Mouse (Mus musculus) neural tube, embryonic 11.5 days (tissue): ENCODE results near the gene Apol9a. TPM values are rescaled to one million over a fixed set of nuclear protein-coding genes. Genes with fewer than 3 reads are reported as not detected.

Experiments used
- ATAC-seq: fragments of 200-750 bp; cut with Nextera tagmentation; 2 replicates; pipeline ENCODE4 v1.8.0; 2017; ENCODE audit warnings: moderate number of reproducible peaks, mild to moderate bottlenecking, moderate TSS enrichment, moderate library complexity; ENCODE audit not compliant: insufficient read depth, low FRiP score, low TSS enrichment
- DNase-seq: peaks from one replicate; pipeline ENCODE4 v3.0.0-alpha.2; 2015; ENCODE audit warnings: low spot score
- H3K27ac ChIP-seq: fragments of 300-500 bp; sonication (generic); 2 replicates; pipeline ENCODE4 v1.5.1; 2014; ENCODE audit warnings: low read depth, mild to moderate bottlenecking, low read length
- H3K27me3 ChIP-seq: fragments of 300-500 bp; sonication (generic); 2 replicates; pipeline ENCODE4 v1.6.1; 2014; ENCODE audit warnings: mild to moderate bottlenecking, low read length, mixed read lengths; ENCODE audit not compliant: control insufficient read depth, insufficient read depth
- H3K36me3 ChIP-seq: fragments of 300-500 bp; sonication (generic); 2 replicates; pipeline ENCODE4 v1.6.1; 2014; ENCODE audit warnings: mild to moderate bottlenecking, low read length, moderate library complexity, mixed read lengths; ENCODE audit not compliant: control insufficient read depth, insufficient read depth
- H3K4me1 ChIP-seq: fragments of 300-500 bp; sonication (generic); 2 replicates; pipeline ENCODE4 v1.6.1; 2014; ENCODE audit warnings: low read length, mixed read lengths; ENCODE audit not compliant: control insufficient read depth, insufficient read depth
- H3K4me2 ChIP-seq: fragments of 300-500 bp; sonication (generic); 2 replicates; pipeline ENCODE4 v1.6.1; 2014; ENCODE audit warnings: low read depth, mild to moderate bottlenecking, moderate library complexity
- H3K4me3 ChIP-seq: fragments of 300-500 bp; sonication (generic); 2 replicates; pipeline ENCODE4 v1.5.1; 2014; ENCODE audit warnings: low read depth, low read length
- H3K9ac ChIP-seq: fragments of 300-500 bp; sonication (generic); 2 replicates; pipeline ENCODE4 v1.6.1; 2014; ENCODE audit warnings: mild to moderate bottlenecking, low read length
- H3K9me3 ChIP-seq: fragments of 300-500 bp; sonication (generic); 2 replicates; pipeline ENCODE4 v1.6.1; 2016; ENCODE audit warnings: low read length; ENCODE audit not compliant: control insufficient read depth
- WGBS: fragments of 180-500 bp; shearing (Covaris S2); extraction: QIAGEN DNeasy Blood & Tissue Kit; methylation state at CpG from one replicate; pipeline ENCODE4 v1.1.7; 2014; 5-methylcytosine and 5-hydroxymethylcytosine counted together
- polyA plus RNA-seq: library from polyadenylated mRNA; unstranded; fragments of >200 nt; fragmentation: Nextera tagmentation; extraction: Ambion mirVana; gene quantifications from 2 replicates; pipeline ENCODE4 v1.2.1, GENCODE M21; 2014

The Apol9a gene
- polyA plus RNA-seq, 1 experiment from 2014 or later: not detected

DNA sequence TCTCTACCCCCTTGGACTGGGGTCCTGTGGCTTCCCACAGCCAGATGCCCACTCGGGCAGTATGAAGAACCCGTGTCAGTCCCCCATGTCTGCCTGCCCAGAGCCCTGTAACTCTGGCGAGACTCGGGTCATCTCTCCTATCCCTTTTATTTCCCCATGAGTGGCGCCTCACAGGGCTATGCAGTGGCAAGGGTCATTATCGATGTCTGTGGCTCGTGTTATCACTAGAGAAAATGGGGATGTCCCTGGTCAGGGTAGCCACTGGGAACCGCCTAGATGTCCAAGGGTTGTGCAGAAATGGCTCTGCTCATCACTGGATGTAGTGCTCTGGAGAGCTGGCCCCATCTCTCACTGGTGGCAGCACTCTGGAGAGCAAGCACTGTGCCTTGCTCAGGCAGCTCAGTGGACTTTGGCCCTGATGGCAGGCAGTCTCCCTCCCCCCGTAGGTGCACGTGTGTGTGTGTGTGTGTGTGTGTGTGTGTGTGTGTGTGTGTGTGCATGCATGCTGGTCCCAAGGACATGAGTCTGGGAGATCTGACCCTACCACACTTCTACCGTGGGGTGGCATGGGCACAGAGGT lies 28.6 kb downstream of the Apol9a start:
- Histone ChIP-seq H3K36me3 (no peaks in the 10 kb centered on the region), H3K4me3 (no peak overlapping the region), H3K27ac (no peak overlapping the region), H3K4me1 (no peaks in the 10 kb centered on the region), H3K27me3 (no peaks in the 10 kb centered on the region), H3K4me2 (no peak overlapping the region), H3K9ac (no peak overlapping the region), H3K9me3 (no peaks in the 10 kb centered on the region)
- DNase-seq (no peak), ATAC-seq (no peak)
- 82% methylated on average over 11 of the region's 11 CpGs for WGBS

DNA sequence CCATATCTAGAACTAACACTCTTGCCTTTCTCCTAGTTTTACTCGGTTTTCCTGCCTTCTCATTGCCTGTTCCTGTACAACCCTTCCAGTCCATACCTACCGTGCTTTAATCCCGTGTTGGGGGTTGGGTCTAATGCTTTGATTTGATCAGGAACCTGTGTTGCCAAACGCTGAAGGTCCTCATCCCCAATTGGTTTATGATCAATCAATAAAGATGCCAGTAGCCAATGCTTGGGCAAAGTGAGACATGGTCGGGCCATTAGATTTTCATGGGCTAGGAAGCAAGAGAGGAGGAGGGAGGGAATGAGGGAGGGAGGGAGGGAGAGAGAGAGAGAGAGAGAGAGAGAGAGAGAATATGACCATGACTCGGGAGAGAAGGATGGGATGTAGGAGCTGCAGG lies 29.5 kb downstream of the Apol9a start:
- Histone ChIP-seq H3K27ac (no peak overlapping the region), H3K4me2 (no peak overlapping the region), H3K4me1 (no peaks in the 10 kb centered on the region), H3K27me3 (no peaks in the 10 kb centered on the region), H3K9ac (no peak overlapping the region), H3K9me3 (no peaks in the 10 kb centered on the region), H3K4me3 (no peak overlapping the region), H3K36me3 (no peaks in the 10 kb centered on the region)
- WGBS: 77% methylated on average over 6 of the region's 6 CpGs
- no peak for DNase-seq
- no peak for ATAC-seq

GRCm38 (mm10) chr15:77379921-77380320 lies 31.0 kb downstream of the Apol9a start:
- Histone ChIP-seq H3K9ac (no peak overlapping the region), H3K9me3 (no peaks in the 10 kb centered on the region), H3K36me3 (no peaks in the 10 kb centered on the region), H3K4me1 (no peaks in the 10 kb centered on the region), H3K4me3 (no peak overlapping the region), H3K4me2 (no peak overlapping the region), H3K27me3 (no peaks in the 10 kb centered on the region), H3K27ac (no peak overlapping the region)
- WGBS: 52% methylated on average over 4 of the region's 4 CpGs
- ATAC-seq: no peak
- no peak for DNase-seq

DNA sequence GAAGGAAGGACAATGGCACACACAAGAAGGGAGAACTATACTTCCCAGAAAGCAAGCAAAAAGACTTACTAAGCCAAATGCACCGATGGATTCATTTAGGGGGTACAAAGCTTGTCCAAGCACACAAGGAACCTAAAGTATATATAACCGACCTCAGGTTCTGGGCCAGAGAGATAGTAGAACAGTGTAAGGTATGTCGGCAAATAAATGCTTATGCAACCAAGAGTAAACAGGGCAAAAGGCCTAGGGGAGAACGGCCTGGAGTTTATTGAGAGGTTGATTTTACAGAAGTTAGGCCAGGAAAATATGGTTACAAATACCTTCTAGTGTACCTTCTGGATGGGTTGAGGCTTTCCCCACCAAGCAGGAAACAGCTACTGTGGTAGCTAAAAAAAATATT lies 33.5 kb downstream of the Apol9a start:
- Histone ChIP-seq H3K27ac (no peak overlapping the region), H3K4me3 (no peak overlapping the region), H3K4me2 (no peak overlapping the region), H3K9ac (no peak overlapping the region), H3K4me1 (no peaks in the 10 kb centered on the region), H3K9me3 (no peaks in the 10 kb centered on the region), H3K27me3 (no peaks in the 10 kb centered on the region), H3K36me3 (no peaks in the 10 kb centered on the region)
- no peak for ATAC-seq
- WGBS: 94% methylated on average over 4 of the region's 4 CpGs
- DNase-seq: no peak

- no peaks in the 10 kb centered on the region for H3K27me3 ChIP-seq
- H3K27ac ChIP-seq: no peak overlapping the region
- no peaks in the 10 kb centered on the region for H3K4me1 ChIP-seq
- H3K4me3 ChIP-seq: no peak overlapping the region
- WGBS: 84% methylated on average over 7 of the region's 7 CpGs
- no peaks in the 10 kb centered on the region for H3K36me3 ChIP-seq
- H3K4me2 ChIP-seq: no peak overlapping the region
- no peak for ATAC-seq
- no peaks in the 10 kb centered on the region for H3K9me3 ChIP-seq
- no peak for DNase-seq
- no peak overlapping the region for H3K9ac ChIP-seq
Measured at GRCm38 (mm10) chr15:77376920-77377319, 34.0 kb downstream of the Apol9a start.

DNA sequence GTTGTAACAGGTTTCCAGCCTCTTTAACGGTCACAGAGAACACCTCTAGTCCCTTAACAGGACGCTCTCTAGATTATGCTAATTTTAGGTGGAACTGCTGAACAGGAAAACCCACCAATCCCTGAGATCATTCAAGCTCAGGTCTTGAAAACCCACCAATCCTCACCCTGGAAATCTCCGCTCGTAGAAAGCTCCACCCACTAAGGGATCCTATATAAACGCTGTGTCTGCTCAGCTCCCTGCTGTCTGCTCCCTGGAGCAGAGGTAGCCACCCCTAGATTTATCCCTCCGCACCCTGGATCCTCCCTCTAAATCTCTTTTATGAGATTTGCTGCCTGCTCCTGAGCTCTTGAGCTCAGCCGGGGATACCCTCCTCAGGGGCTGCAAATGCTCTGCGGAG lies 40.3 kb downstream of the Apol9a start:
- no peak for DNase-seq
- H3K4me3 ChIP-seq: no peak overlapping the region
- 87% methylated on average over 8 of the region's 8 CpGs for WGBS

GRCm38 (mm10) chr15:77369981-77370380 lies 41.0 kb downstream of the Apol9a start:
- no peak for ATAC-seq

More for the DNA sequence above, 40.3 kb downstream of the Apol9a start:
- Histone ChIP-seq H3K4me1 (peaks cover 13% of the 10 kb centered on the region), H3K27me3 (no peaks in the 10 kb centered on the region), H3K27ac (no peak overlapping the region), H3K36me3 (no peaks in the 10 kb centered on the region), H3K9me3 (no peaks in the 10 kb centered on the region), H3K9ac (no peak overlapping the region; the same call in 1 of the 2 replicates), H3K4me2 (no peak overlapping the region)
- ATAC-seq: no peak

GRCm38 (mm10) chr15:77368818-77369320 lies 42.1 kb downstream of the Apol9a start:
- WGBS: 89% methylated on average over 12 of the region's 12 CpGs
- Histone ChIP-seq H3K4me3 (no peak overlapping the region), H3K27me3 (no peaks in the 10 kb centered on the region), H3K27ac (no peak overlapping the region), H3K9me3 (no peaks in the 10 kb centered on the region), H3K4me2 (no peak overlapping the region), H3K36me3 (no peaks in the 10 kb centered on the region), H3K4me1 (peaks cover 13% of the 10 kb centered on the region), H3K9ac (no peak overlapping the region)
- ATAC-seq: no peak
- no peak for DNase-seq

More at GRCm38 (mm10) chr15:77369981-77370380, 41.0 kb downstream of the Apol9a start:
- H3K9ac ChIP-seq: no peak overlapping the region
- H3K4me2 ChIP-seq: no peak overlapping the region
- peaks cover 13% of the 10 kb centered on the region for H3K4me1 ChIP-seq
- 92% methylated on average over 21 of the region's 21 CpGs for WGBS
- no peaks in the 10 kb centered on the region for H3K9me3 ChIP-seq
- no peaks in the 10 kb centered on the region for H3K36me3 ChIP-seq
- no peak for DNase-seq
- no peak overlapping the region for H3K4me3 ChIP-seq
- H3K27me3 ChIP-seq: no peaks in the 10 kb centered on the region
- H3K27ac ChIP-seq: no peak overlapping the region

DNA sequence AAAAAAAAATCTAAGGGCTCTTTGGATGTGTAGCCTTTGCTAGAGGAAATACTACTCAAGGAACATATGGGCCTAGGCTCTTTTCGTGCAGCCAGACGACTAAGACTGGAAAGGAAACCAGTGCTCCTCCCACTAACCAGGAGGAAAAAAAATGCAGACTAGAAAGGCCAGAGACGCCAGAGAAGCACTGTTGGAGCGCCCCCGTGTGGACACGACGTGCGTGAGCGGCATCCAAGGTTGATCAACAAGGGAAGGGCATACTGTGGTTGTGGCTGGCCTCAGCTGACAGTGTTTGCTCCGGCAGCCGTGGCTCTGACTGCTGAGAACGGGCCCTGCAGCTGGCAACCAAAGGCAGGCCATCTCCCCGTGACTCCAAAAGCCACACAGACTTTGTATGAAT lies 42.8 kb downstream of the Apol9a start:
- no peak overlapping the region for H3K27ac ChIP-seq
- ATAC-seq (no peak), DNase-seq (peak; percentile 94)
- H3K4me2 ChIP-seq: peak overlapping the region; percentile 24; the same call in 1 of the 2 replicates
- H3K4me1 ChIP-seq: peaks cover 17% of the 10 kb centered on the region
- H3K4me3 ChIP-seq: no peak overlapping the region
- peak overlapping the region; percentile 41; the same call in 1 of the 2 replicates for H3K9ac ChIP-seq
- no peaks in the 10 kb centered on the region for H3K27me3 ChIP-seq
- H3K36me3 ChIP-seq: no peaks in the 10 kb centered on the region
- 2% methylated on average over 13 of the region's 13 CpGs for WGBS
- no peaks in the 10 kb centered on the region for H3K9me3 ChIP-seq
